In genomic region chrX:37811179-37811578, GRCm38 (mm10) we compare ENCODE assay signal across 9 mouse cellular contexts. TPM values are rescaled to one million over a fixed set of nuclear protein-coding genes. Genes with fewer than 3 reads are reported as not detected.
A peak's percentile ranks its signal among the peaks of the same experiment; 100 is the strongest.
DNase-seq lines count a peak whose midpoint lies in the region; ATAC-seq and TF ChIP-seq lines count a peak whose summit lies in the region.
"Had no signal": no experiment of that assay in that cellular context is flagged by ENCODE, and none has a peak within 500 bp of the region (broad histone marks: within the 10 kb centered on the region; RNA-seq: fewer than 3 reads in every experiment).

No protein-coding gene starts in this region.

- no peaks in the 10 kb centered on the region for H3K36me3 ChIP-seq in hindbrain, embryonic 14.5 days (replicated peaks; ENCODE audit: control insufficient read depth, insufficient read depth)
- no peaks in the 10 kb centered on the region for H3K36me3 ChIP-seq in hindbrain, embryonic 12.5 days
- no peaks in the 10 kb centered on the region for H3K36me3 ChIP-seq in E14TG2a.4 (ENCODE audit: insufficient read depth, low read length)
- no peaks in the 10 kb centered on the region for H3K36me3 ChIP-seq in midbrain, embryonic 11.5 days (ENCODE audit: control insufficient read depth, insufficient read depth, low read length)
- H3K36me3 ChIP-seq: midbrain, embryonic 12.5 days had no signal

- peak; percentile 36 for DNase-seq in hindbrain, embryonic 14.5 days (ENCODE audit: low spot score)
- peak; percentile 72 for DNase-seq in 3T3-L1 (ENCODE audit: low read depth, low spot score)
- peak; percentile 9 for DNase-seq in embryo, embryonic 9.5 days (ENCODE audit: extremely low spot score)
- peak; percentile 5 for DNase-seq in lung, adult 2 months
- no peak for DNase-seq in spleen, postnatal 14 days (ENCODE audit: low spot score in 2 of 2)
- DNase-seq in midbrain, embryonic 11.5 days (ENCODE audit: low spot score, missing footprints) = no peak

- H3K9ac ChIP-seq in hindbrain, embryonic 14.5 days = no peak overlapping the region
- H3K9ac ChIP-seq in hindbrain, embryonic 12.5 days = no peak overlapping the region
- H3K9ac ChIP-seq in midbrain, embryonic 11.5 days (ENCODE audit: low read length) = no peak overlapping the region
- H3K9ac ChIP-seq: midbrain, embryonic 12.5 days had no signal

- 31% methylated on average over 5 of the region's 5 CpGs for WGBS in hindbrain, embryonic 14.5 days
- WGBS in hindbrain, embryonic 12.5 days = 27% methylated on average over 5 of the region's 5 CpGs
- WGBS in lung, adult 2 months = 27% methylated on average over 5 of the region's 5 CpGs
- 28% methylated on average over 5 of the region's 5 CpGs for WGBS in midbrain, embryonic 11.5 days

- no peak for TF ChIP-seq POLR2A in lung, adult 2 months (IDR thresholded peaks at IDR 0.05; ENCODE audit: borderline replicate concordance, extremely low read depth, low read depth, low read length)

- no peak for ATAC-seq in hindbrain, embryonic 14.5 days (ENCODE audit: low FRiP score)
- no peak for ATAC-seq in hindbrain, embryonic 12.5 days (ENCODE audit: low FRiP score)
- ATAC-seq in midbrain, embryonic 11.5 days (ENCODE audit: low FRiP score) = no peak

- H3K27ac ChIP-seq in hindbrain, embryonic 14.5 days = no peak overlapping the region
- no peak overlapping the region for H3K27ac ChIP-seq in hindbrain, embryonic 12.5 days
- H3K27ac ChIP-seq in midbrain, embryonic 11.5 days (ENCODE audit: low read depth, low read length) = no peak overlapping the region
- H3K27ac ChIP-seq: midbrain, embryonic 12.5 days had no signal

- H3K4me1 ChIP-seq in hindbrain, embryonic 14.5 days (replicated peaks; ENCODE audit: control insufficient read depth, insufficient read depth, low read length) = no peaks in the 10 kb centered on the region
- H3K4me1 ChIP-seq in hindbrain, embryonic 12.5 days = no peaks in the 10 kb centered on the region
- H3K4me1 ChIP-seq in E14TG2a.4 (replicated peaks; ENCODE audit: low read depth, low read length) = peaks cover 23% of the 10 kb centered on the region
- H3K4me1 ChIP-seq in lung, adult 2 months (ENCODE audit: control insufficient read depth, insufficient read depth, low read length) = no peaks in the 10 kb centered on the region
- no peaks in the 10 kb centered on the region for H3K4me1 ChIP-seq in midbrain, embryonic 11.5 days (ENCODE audit: control insufficient read depth, insufficient read depth, low read length)
- H3K4me1 ChIP-seq: midbrain, embryonic 12.5 days had no signal

- no peaks in the 10 kb centered on the region for H3K27me3 ChIP-seq in hindbrain, embryonic 14.5 days (ENCODE audit: control insufficient read depth, insufficient read depth, low read length)
- no peaks in the 10 kb centered on the region for H3K27me3 ChIP-seq in hindbrain, embryonic 12.5 days
- no peaks in the 10 kb centered on the region for H3K27me3 ChIP-seq in E14TG2a.4 (ENCODE audit: insufficient read depth, low read length)
- H3K27me3 ChIP-seq in midbrain, embryonic 11.5 days (ENCODE audit: control insufficient read depth, insufficient read depth, low read length) = no peaks in the 10 kb centered on the region
- H3K27me3 ChIP-seq: midbrain, embryonic 12.5 days had no signal

- TF ChIP-seq CTCF in E14TG2a.4 (conservative IDR thresholded peaks at IDR 0.05; ENCODE audit: low read length) = peak; percentile 84
- no peak for TF ChIP-seq CTCF in lung, adult 2 months (IDR thresholded peaks at IDR 0.05; ENCODE audit: insufficient read depth, low read length)

- no peak overlapping the region for H3K4me3 ChIP-seq in hindbrain, embryonic 14.5 days (replicated peaks; ENCODE audit: low read length)
- no peak overlapping the region for H3K4me3 ChIP-seq in hindbrain, embryonic 12.5 days
- H3K4me3 ChIP-seq in E14TG2a.4 (replicated peaks; ENCODE audit: low read length) = no peak overlapping the region
- H3K4me3 ChIP-seq in lung, adult 2 months (replicated peaks; ENCODE audit: extremely low read depth, low read depth, low read length) = no peak overlapping the region
- H3K4me3 ChIP-seq in midbrain, embryonic 11.5 days (ENCODE audit: low read depth, low read length) = no peak overlapping the region
- H3K4me3 ChIP-seq: midbrain, embryonic 12.5 days had no signal

- no peak overlapping the region for H3K4me2 ChIP-seq in hindbrain, embryonic 14.5 days (replicated peaks)
- no peak overlapping the region for H3K4me2 ChIP-seq in hindbrain, embryonic 12.5 days (replicated peaks)
- no peak overlapping the region for H3K4me2 ChIP-seq in midbrain, embryonic 11.5 days
- H3K4me2 ChIP-seq: midbrain, embryonic 12.5 days had no signal

- no peaks in the 10 kb centered on the region for H3K9me3 ChIP-seq in hindbrain, embryonic 14.5 days (ENCODE audit: control insufficient read depth, low read length)
- H3K9me3 ChIP-seq in hindbrain, embryonic 12.5 days (replicated peaks) = no peaks in the 10 kb centered on the region
- no peaks in the 10 kb centered on the region for H3K9me3 ChIP-seq in E14TG2a.4 (ENCODE audit: low read length)
- H3K9me3 ChIP-seq in midbrain, embryonic 11.5 days (ENCODE audit: control insufficient read depth, low read length) = no peaks in the 10 kb centered on the region
- H3K9me3 ChIP-seq: midbrain, embryonic 12.5 days had no signal

RNA-seq across cellular contexts. Expression of gene Rhox5, which starts 6.5 kb away (rescaled TPM):
- 0.59 and 0.67 TPM in 2 replicates for polyA plus RNA-seq in hindbrain, embryonic 14.5 days (2014; fragmentation: Nextera tagmentation; extraction: Ambion mirVana)
- 0.49 TPM in 1 of 2 replicates, not detected in the other for polyA plus RNA-seq in hindbrain, embryonic 12.5 days (2016; fragmentation: Nextera tagmentation; extraction: Ambion mirVana)
- polyA plus RNA-seq in lung, adult 2 months (2012; rRNA removed) = not detected in 2 replicates
- 1.2 and 1.4 TPM in 2 replicates for polyA plus RNA-seq in midbrain, embryonic 11.5 days (2014; fragmentation: Nextera tagmentation; extraction: Ambion mirVana)

RNA-seq across cellular contexts. Expression of gene Rhox6, which starts 15.5 kb away (rescaled TPM):
- not detected in 2 replicates for polyA plus RNA-seq in hindbrain, embryonic 14.5 days (2014; fragmentation: Nextera tagmentation; extraction: Ambion mirVana)
- polyA plus RNA-seq in hindbrain, embryonic 12.5 days (2016; fragmentation: Nextera tagmentation; extraction: Ambion mirVana) = not detected in 2 replicates
- not detected in 2 replicates for polyA plus RNA-seq in lung, adult 2 months (2012; rRNA removed)
- not detected in 2 replicates for polyA plus RNA-seq in midbrain, embryonic 11.5 days (2014; fragmentation: Nextera tagmentation; extraction: Ambion mirVana)
- polyA plus RNA-seq: midbrain, embryonic 12.5 days had no signal

RNA-seq across cellular contexts. Expression of gene Rhox7a, which starts 20.3 kb away (rescaled TPM):
- polyA plus RNA-seq in hindbrain, embryonic 14.5 days (2014; fragmentation: Nextera tagmentation; extraction: Ambion mirVana) = not detected in 2 replicates
- not detected in 2 replicates for polyA plus RNA-seq in hindbrain, embryonic 12.5 days (2016; fragmentation: Nextera tagmentation; extraction: Ambion mirVana)
- not detected in 2 replicates for polyA plus RNA-seq in lung, adult 2 months (2012; rRNA removed)
- not detected in 2 replicates for polyA plus RNA-seq in midbrain, embryonic 11.5 days (2014; fragmentation: Nextera tagmentation; extraction: Ambion mirVana)
- polyA plus RNA-seq: midbrain, embryonic 12.5 days had no signal

Comparison
In these comparisons a context has a peak if more than half of its experiments do, and no peak if none do; other contexts are left out.
1. DNase-seq: peak in hindbrain, embryonic 14.5 days (single experiment), 3T3-L1 (single experiment), embryo, embryonic 9.5 days (single experiment) and lung, adult 2 months (single experiment); none in spleen, postnatal 14 days (0 of 2) and midbrain, embryonic 11.5 days (single experiment).